Mouse (Mus musculus): Measurements from ENCODE around the gene Mrpl43.

Gene Mrpl43

GRCm38 (mm10) chr19:45007021-45007420, 779 bp upstream of the Mrpl43 start:
- no peak for DNase-seq

GRCm38 (mm10) chr19:45005444-45005843, 798 bp downstream of the Mrpl43 start, which contains the start of gene Twnk:
Twnk (plus strand) TSS chr19:45005663.
- DNase-seq = peak; percentile 84

DNA sequence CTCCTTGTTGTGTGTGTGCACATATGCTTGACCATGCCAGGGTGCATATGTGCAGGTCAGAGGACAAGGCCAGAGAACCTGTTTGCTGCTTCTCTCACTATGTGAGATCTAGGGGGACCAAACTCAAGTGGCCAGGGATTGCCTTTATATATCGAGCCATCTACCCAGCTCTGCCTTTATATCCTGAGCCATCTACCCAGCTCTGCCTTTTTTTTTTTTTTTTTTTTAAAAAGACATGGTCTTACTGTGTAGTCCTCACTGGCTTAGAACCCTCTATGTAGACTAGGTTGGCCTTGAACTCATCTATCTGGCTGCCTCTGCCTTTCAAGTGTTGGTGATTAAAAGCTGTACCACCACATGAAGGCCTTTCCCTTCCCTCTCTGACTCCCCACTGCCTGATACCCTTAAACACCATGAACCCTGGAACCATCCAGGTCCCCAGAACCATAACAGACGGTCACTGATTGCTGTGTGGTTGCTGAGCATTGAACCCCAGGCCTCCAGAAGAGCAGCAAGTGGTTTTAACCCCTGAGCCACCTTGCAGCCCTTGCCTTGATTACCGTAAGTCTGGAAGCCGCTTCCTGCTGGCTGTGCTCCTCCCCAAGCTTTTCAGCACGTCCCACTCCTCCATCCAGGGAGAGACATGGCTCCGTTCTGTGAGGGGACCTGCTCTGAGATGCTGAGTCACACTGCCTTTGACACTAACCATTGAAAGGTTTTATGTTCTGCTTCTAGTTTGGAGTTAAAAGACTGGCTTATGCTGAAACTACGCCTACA, 2.3 kb downstream of the Mrpl43 start:
- no peak for DNase-seq

DNA sequence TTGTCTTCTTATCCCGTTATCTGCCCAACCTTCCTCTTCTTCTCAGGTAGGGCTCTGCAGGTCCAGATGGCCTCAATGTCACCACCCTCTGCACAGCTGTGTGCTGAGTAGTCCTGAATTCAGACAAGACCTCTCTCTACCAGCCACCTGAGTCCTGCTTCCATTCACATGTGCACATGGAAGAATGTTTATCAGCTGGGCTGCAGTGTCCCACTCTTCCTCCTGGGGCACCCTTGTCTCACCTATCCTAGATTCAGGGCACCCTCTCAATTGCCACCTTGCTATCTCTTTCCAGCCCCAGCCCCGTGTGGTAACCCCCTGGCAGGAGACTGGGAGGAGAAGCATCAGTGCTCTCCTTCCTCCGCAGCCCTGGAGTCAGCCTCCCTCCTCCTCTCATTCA, 3.9 kb downstream of the Mrpl43 start:
- peak; percentile 43 for DNase-seq

- no peak for DNase-seq
Measured at GRCm38 (mm10) chr19:44999647-45000046, 6.6 kb downstream of the Mrpl43 start.

DNA sequence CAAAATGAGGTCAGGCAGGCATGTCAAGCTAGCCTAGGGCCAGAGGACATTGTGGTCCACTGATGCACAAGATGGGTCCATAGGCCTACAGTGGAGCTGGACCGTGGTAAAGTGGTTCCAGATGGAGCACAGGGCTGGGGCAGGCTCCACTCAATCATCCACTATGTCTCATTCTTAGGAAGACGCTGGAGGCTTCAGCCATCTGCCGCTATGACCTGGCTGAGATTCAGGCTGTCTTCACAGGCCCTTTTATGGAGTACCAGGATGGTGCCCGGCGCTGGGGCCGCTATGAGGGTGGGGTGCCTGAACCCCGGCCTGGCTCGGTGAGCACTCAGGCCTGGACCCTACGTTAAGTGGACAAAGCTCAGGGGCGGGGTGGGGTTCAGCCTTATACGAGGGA, 8.5 kb downstream of the Mrpl43 start:
- DNase-seq = no peak

DNA sequence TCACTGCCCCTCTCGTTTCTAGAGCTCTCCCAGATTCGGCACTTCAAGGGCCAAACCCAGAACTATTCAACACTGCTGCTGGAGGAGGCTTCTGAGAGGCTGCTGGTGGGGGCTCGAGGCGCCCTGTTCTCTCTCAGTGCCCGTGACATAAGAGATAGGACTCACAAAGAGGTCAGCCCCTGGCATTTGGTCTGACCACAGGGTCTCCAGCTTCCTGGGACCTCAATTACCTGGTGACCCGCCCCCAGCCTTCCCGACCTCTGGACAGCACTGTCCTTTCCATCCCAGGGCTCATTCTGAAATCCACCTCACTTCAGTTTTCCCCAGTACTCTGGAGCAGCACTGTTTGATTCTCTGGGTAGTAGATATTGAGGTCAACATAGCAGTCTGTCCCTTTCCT, 13.5 kb downstream of the Mrpl43 start:
- no peak for DNase-seq

GRCm38 (mm10) chr19:44992246-44992645, 14.0 kb downstream of the Mrpl43 start:
- no peak for DNase-seq

DNA sequence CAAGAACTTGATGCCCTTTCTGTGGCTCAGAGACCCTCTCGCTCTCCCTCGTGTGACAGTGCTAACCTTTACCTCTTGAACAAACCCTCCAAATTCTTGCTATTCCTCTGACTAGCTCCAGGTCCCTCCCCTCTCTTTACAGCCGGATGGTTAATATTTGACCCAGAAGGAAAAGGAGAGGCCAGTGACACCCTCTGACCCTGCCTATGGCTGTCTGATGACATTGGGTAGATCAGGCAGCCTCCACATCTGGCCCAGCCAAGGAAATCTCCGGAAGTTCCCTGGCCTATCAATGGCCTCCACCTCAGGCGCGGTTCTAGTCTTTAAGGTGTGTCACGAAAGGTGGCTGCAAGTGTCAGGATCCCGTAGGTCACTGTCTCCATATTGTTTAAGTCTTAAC, 15.2 kb downstream of the Mrpl43 start:
- DNase-seq = peak; percentile 58

GRCm38 (mm10) chr19:44989567-44990495, 16.4 kb downstream of the Mrpl43 start:
- DNase-seq = peak; percentile 87

DNA sequence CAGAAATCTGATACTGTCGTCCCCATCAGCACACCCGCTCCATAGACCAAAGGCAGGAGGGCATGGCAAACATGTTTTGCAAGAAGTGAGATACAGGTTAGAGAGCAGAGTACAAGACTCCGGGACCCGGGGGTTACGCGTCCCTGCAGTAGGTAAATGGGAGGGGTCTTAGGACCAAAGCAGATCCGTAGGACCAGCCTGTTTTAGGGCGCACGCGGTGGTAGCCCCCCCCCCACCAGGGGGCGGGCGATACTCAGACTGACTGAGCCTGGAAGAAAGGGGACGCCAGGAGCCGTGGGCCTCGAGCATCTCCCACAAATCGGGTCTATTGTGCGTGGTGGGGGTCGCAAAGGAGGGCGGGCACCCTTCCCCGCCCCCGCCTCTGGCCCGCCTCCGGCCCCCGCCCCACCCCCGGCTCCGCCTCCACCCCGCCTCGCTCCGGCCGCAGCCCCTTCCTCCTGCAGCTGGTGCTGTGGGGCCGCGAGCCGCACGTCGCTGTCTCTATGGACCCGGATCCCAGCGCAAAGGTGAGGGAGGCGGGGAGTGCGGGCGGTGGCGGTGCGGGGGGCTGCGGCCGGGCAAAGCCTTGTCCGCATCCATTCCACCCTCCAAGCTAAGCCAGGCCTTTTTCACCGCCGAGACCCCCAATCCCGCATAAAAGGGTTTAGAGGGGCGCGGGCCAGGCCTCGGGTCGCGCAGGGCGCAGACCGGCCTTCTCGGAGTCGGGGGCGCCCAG, 17.2 kb downstream of the Mrpl43 start, which contains the start of gene Sema4g:
Gene Sema4g (plus strand): TSS at position 271 of the 736 bp plus-strand sequence.
- DNase-seq = no peak

GRCm38 (mm10) chr19:44988321-44988720, 17.9 kb downstream of the Mrpl43 start:
- no peak for DNase-seq

DNA sequence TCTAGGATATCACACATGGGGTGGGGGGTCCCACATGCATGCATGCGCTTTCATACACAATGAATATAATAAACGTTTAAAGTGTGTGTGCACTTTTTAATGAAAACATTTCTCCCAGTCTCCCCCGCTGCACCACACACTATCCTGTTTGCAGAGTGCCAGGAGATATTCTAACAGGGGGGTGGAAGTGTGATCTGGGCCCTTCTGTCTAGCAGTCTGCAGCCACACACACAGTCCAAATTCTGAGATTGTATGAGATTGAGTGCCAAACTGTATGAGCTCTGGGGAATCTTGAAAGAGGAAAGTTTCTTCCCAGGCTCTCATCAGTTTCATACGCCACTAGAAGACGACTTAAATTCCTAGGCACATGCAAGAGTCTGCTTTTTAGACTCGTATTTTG, 18.4 kb downstream of the Mrpl43 start:
- DNase-seq = no peak

- DNase-seq = no peak
Measured at GRCm38 (mm10) chr19:44987004-44987403, 19.2 kb downstream of the Mrpl43 start.

- peak; percentile 61 for DNase-seq
Measured at GRCm38 (mm10) chr19:44985159-44985988, 20.9 kb downstream of the Mrpl43 start.

DNA sequence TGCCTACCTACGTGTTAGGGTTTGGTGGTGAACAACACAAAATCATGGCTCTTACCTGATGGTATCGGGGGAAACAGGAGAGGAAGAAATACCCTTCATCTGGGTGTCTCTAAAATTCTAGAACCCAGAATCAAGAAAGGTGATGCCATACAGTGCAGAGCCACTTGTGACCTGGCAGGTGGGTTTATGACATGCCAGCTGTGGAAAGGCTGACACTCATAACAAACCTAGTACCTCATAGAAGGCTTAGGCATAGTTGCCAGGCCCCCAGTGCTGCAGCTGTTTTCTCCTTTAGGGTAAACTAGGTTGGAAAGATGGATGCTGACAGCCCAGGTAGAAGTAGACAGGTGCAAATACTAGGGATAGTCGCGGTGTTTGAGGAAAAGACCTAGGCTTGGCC, 21.8 kb downstream of the Mrpl43 start:
- no peak for DNase-seq

- DNase-seq = peak; percentile 35
Measured at GRCm38 (mm10) chr19:44983366-44983765, 22.9 kb downstream of the Mrpl43 start.

DNA sequence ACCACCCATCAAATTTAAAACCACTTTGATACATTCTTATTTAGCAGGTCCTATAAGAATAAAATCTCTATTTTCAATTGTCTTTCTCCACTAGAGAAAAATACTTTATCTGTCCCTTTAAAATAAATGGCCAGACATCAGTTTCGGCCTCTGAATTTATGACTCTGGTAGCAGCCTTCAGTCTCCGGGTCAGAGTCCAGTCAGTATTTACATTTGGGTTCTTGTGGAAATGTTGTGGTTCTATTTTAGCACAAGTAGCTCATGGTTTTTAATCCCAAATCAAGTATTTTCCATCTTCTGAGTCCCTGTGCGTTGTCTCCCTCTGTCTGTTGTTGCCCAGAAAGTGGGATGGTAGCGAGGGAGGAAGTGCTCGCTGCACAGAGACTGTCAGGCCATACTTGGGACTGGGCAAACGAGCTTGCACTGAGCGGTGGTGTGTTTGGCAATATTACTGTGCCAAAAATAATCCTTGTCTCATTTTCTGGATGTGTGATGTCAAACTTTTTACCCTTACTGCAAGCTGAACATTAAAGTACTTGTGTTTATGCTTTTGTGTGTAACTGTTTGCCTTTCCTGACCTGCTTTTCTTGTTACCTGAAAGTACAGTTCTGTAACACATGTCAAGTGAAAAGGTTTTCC, 23.6 kb downstream of the Mrpl43 start:
- no peak for DNase-seq

- DNase-seq = no peak
Measured at GRCm38 (mm10) chr19:44980787-44981186, 25.5 kb downstream of the Mrpl43 start.

GRCm38 (mm10) chr19:44977148-44977547, 29.1 kb downstream of the Mrpl43 start:
- no peak for DNase-seq

DNA sequence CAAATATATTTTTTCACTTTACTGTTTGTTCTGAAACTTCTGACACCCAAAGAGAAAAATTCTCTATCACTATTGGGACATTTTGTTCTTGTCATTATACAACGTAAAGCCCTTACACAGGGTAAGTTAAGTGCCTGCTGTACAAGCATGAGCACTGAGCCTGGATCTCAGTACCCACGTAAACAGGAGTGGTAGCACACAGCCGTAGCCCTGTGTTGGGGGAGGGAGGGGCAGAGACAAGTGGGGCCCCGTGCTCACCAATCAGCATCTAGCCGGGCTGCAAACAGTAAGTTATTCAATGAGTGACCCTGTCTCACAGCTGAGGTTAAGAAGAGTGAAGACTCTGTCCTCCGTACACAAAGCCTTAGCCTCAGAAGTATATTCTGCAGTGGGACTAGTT, 29.6 kb downstream of the Mrpl43 start:
- no peak for DNase-seq

GRCm38 (mm10) chr19:44968329-44968728, 37.9 kb downstream of the Mrpl43 start:
- DNase-seq = no peak

All from kidney, adult 9 months (tissue).